Mouse (Mus musculus): ENCODE measurements around the gene Fpgs. TPM values are rescaled to one million over a fixed set of nuclear protein-coding genes. Genes with fewer than 3 reads are reported as not detected.

Gene Fpgs
- polyA plus RNA-seq, 1 experiment from 2014 or later = 34.8 TPM

DNA sequence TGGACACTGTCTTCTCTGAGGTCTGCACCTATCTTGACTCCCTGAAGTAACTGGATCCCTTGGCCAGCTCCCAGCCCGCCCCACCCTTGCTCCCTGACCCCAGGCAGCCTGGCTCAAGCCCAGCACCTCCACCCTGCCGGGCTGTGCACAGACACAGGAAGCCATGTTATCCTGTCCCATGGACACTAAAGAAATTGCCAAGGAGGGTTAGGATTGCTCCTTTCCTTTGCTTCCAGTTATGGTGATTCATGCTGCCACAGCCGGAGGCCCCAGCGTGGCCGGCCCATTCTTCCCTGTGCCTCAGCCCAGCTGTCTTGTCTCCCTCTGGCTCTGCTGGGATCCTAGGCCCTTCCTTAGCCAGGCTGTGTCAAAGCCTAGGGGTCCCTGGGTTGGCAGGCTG, 70.3 kb downstream of the Fpgs start:
- Histone ChIP-seq H3K27ac (peak overlapping the region; percentile 76), H3K36me3 (peaks cover 52% of the 10 kb centered on the region), H3K4me3 (no peak overlapping the region), H3K9me3 (no peaks in the 10 kb centered on the region), H3K4me1 (peaks cover 61% of the 10 kb centered on the region), H3K27me3 (ENCODE audit: insufficient read depth, poor library complexity, severe bottlenecking) (no peaks in the 10 kb centered on the region)
- DNase-seq (ENCODE audit: low spot score) = no peak
- WGBS = 71% methylated on average over 5 of the region's 5 CpGs

MicroRNA genes within 50 kb of the gene (microRNA counts, 519-probe panel; counts per million panel counts)
- microRNA mmu-miR-1954 (not detected), microRNA mmu-miR-2861 (not detected)

Small RNAs within 50 kb of the gene (microRNA-seq; reads per million reads assigned to microRNA genes)
- gene Gm47291 = not detected
- not detected for gene Mir1954
- gene Mir2861 = not detected
- gene Mir3960 = not detected
- not detected for gene Mir8093

Other genes starting within 250 kb of the Fpgs start
- gene Fam102a, start 168.8 kb downstream of the Fpgs start, polyA plus RNA-seq (2016; fragmentation: Nextera tagmentation; extraction: Ambion mirVana) = 5.9 and 8.3 TPM in 2 replicates
- gene Dpm2, start 133.3 kb downstream of the Fpgs start, polyA plus RNA-seq (2016; fragmentation: Nextera tagmentation; extraction: Ambion mirVana) = 87.4 and 92.5 TPM in 2 replicates
- gene Pip5kl1, start 129.3 kb downstream of the Fpgs start, polyA plus RNA-seq (2016; fragmentation: Nextera tagmentation; extraction: Ambion mirVana) = 0.43 and 1.1 TPM in 2 replicates
- gene 9430097D07Rik, start 128.5 kb downstream of the Fpgs start, polyA plus RNA-seq (2016; fragmentation: Nextera tagmentation; extraction: Ambion mirVana) = 0.09 and 0.15 TPM in 2 replicates
- gene St6galnac4, start 117.0 kb downstream of the Fpgs start, polyA plus RNA-seq (2016; fragmentation: Nextera tagmentation; extraction: Ambion mirVana) = 39.8 and 49.0 TPM in 2 replicates
- 25.1 and 28.4 TPM in 2 replicates for gene St6galnac6, start 104.4 kb downstream of the Fpgs start, polyA plus RNA-seq (2016; fragmentation: Nextera tagmentation; extraction: Ambion mirVana)
- 179 and 305 TPM in 2 replicates for gene Ak1, start 82.4 kb downstream of the Fpgs start, polyA plus RNA-seq (2016; fragmentation: Nextera tagmentation; extraction: Ambion mirVana)
- 87.1 and 149 TPM in 2 replicates for gene Eng, start 57.5 kb downstream of the Fpgs start, polyA plus RNA-seq (2016; fragmentation: Nextera tagmentation; extraction: Ambion mirVana)
- gene Cdk9, start 8.9 kb upstream of the Fpgs start, polyA plus RNA-seq (2016; fragmentation: Nextera tagmentation; extraction: Ambion mirVana) = 89.1 and 115 TPM in 2 replicates
- 34.8 and 35.4 TPM in 2 replicates for gene Sh2d3c, start 16.9 kb upstream of the Fpgs start, polyA plus RNA-seq (2016; fragmentation: Nextera tagmentation; extraction: Ambion mirVana)
- gene 6330409D20Rik, start 36.9 kb upstream of the Fpgs start, polyA plus RNA-seq (2016; fragmentation: Nextera tagmentation; extraction: Ambion mirVana) = 0.28 TPM in 1 of 2 replicates, not detected in the other
- 46.2 and 57.2 TPM in 2 replicates for gene Tor2a, start 53.1 kb upstream of the Fpgs start, polyA plus RNA-seq (2016; fragmentation: Nextera tagmentation; extraction: Ambion mirVana)
- gene Ttc16, start 71.5 kb upstream of the Fpgs start, polyA plus RNA-seq (2016; fragmentation: Nextera tagmentation; extraction: Ambion mirVana) = 0.29 and 0.52 TPM in 2 replicates
- gene Ptrh1, start 71.6 kb upstream of the Fpgs start, polyA plus RNA-seq (2016; fragmentation: Nextera tagmentation; extraction: Ambion mirVana) = 5.1 and 5.6 TPM in 2 replicates
- 0.78 and 1.2 TPM in 2 replicates for gene Cfap157, start 80.3 kb upstream of the Fpgs start, polyA plus RNA-seq (2016; fragmentation: Nextera tagmentation; extraction: Ambion mirVana)
- gene Stxbp1, start 143.1 kb upstream of the Fpgs start, polyA plus RNA-seq (2016; fragmentation: Nextera tagmentation; extraction: Ambion mirVana) = 19.1 and 21.6 TPM in 2 replicates
- 47.1 and 55.5 TPM in 2 replicates for gene Fam129b, start 172.0 kb upstream of the Fpgs start, polyA plus RNA-seq (2016; fragmentation: Nextera tagmentation; extraction: Ambion mirVana)

All from heart, embryonic 10.5 days (tissue).